Mouse (Mus musculus): ENCODE data around the gene Rptor. TPM values are rescaled to one million over a fixed set of nuclear protein-coding genes. Genes with fewer than 3 reads are reported as not detected.

The Rptor gene
- polyA plus RNA-seq, 1 experiment = 26.2 TPM

DNA sequence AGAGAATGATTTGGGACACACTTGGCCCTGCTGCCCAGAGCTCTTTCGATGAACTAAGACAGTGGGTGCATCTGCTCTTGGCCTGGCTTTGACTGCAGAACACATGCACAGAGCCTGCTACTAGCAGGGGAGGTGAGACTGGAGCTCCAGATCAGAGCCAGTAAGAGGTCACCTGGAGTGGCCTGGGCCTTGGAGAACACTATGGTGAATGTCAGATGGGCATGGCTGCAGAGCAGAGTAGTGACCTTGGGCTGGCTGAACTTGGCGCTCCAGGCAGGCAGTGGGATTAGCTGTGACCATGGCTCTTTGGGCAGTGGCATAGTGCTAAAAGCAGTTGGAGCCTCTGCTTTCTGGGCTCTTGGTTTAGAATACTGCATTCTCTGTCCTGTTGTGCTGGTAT lies 61.2 kb downstream of the Rptor start:
- H3K4me3 ChIP-seq (replicated peaks; ENCODE audit: extremely low read depth, low read depth, low read length) = no peak overlapping the region
- peaks cover 5% of the 10 kb centered on the region; the same call in 1 of the 2 replicates for H3K4me1 ChIP-seq (ENCODE audit: control insufficient read depth, insufficient read depth, low read length)
- TF ChIP-seq CTCF (IDR thresholded peaks at IDR 0.05; ENCODE audit: insufficient read depth, low read length) (no peak), POLR2A (IDR thresholded peaks at IDR 0.05; ENCODE audit: borderline replicate concordance, extremely low read depth, low read depth, low read length) (no peak)
- 85% methylated on average over 2 of the region's 2 CpGs for WGBS
- DNase-seq = no peak

DNA sequence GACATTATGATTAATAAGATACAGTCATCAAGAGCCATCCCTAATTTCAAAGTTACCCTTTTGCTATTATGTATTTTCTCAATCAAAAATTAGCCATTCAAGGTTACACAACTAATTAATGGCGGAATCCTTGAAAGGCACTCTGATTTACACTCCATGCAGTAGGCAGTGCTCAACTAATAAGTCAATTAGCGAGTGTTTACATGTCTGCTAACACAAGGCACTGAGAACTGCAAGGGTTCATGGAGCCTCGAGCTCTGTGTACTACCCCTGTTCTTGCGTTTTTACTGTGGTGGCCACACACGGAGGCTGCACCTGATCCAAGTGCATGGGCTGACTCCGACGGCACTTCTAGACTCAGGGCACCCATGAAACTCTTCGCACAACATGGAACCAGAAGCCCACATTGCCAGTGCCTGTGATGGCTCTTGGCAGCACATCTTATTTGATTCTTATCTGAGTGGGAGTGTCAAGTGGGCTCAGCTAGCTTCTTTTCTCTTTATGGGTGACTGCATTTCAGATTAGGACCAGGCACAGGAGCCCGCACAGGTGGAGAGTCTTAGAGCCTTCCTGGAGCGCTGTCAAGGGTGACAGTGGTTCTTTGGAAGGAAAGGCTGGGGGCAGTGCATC lies 62.1 kb downstream of the Rptor start:
- WGBS = 77% methylated on average over 10 of the region's 10 CpGs
- TF ChIP-seq POLR2A (IDR thresholded peaks at IDR 0.05; ENCODE audit: borderline replicate concordance, extremely low read depth, low read depth, low read length) (no peak), CTCF (IDR thresholded peaks at IDR 0.05; ENCODE audit: insufficient read depth, low read length) (no peak)
- Histone ChIP-seq H3K4me1 (ENCODE audit: control insufficient read depth, insufficient read depth, low read length) (peaks cover 5% of the 10 kb centered on the region; the same call in 1 of the 2 replicates), H3K4me3 (replicated peaks; ENCODE audit: extremely low read depth, low read depth, low read length) (no peak overlapping the region)
- DNase-seq = no peak

DNA sequence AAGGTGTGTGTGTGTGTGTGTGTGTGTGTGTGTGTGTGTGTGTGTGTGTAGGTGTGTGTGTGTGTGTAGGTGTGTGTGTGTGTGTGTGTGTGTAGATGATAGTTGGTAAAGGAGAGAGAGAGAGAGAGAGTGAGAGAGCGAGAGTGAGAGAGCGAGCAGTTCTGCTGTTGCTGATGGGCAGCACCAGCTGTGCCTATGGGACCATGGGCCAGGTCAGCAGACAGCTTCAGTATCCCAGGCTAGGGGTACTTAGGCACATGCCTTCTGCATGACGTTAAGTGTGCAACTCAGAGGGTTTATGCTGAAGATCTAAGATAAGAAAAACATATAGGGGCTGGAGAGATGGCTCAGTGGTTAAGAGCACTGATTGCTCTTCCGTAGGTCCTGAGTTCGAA lies 62.6 kb downstream of the Rptor start:
- H3K4me1 ChIP-seq (ENCODE audit: control insufficient read depth, insufficient read depth, low read length) = peaks cover 5% of the 10 kb centered on the region; the same call in 1 of the 2 replicates
- no peak for DNase-seq
- TF ChIP-seq POLR2A (IDR thresholded peaks at IDR 0.05; ENCODE audit: borderline replicate concordance, extremely low read depth, low read depth, low read length) (no peak), CTCF (IDR thresholded peaks at IDR 0.05; ENCODE audit: insufficient read depth, low read length) (no peak)
- 87% methylated on average over 5 of the region's 5 CpGs for WGBS
- no peak overlapping the region for H3K4me3 ChIP-seq (replicated peaks; ENCODE audit: extremely low read depth, low read depth, low read length)

DNA sequence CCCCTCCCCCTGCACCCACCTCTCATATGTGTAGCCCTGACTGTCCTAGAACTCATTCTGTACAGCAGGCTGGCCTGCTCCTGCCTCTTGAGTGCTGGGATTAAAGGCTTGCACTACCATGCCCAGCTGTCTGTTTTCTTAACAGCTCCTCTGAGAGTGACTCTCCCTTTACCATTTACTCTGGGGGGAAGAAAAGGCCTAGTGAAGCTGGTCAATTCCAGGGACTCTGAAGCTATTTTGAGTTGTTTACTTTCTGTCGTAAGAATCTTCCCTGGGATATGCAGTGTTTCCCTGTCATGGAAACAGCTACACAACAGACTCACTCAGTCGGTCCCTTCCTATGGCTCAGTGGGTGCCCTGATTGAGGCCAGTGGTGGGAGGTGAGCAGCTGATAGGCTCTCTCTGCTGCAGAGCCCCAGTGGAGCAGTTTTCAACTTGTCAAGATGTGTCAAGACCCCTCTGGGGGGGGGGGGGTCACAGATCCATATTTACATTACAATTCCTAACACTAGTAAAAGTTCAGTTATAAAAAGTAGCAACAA lies 63.9 kb downstream of the Rptor start:
- DNase-seq = no peak
- Histone ChIP-seq H3K4me1 (ENCODE audit: control insufficient read depth, insufficient read depth, low read length) (peaks cover 5% of the 10 kb centered on the region; the same call in 1 of the 2 replicates), H3K4me3 (replicated peaks; ENCODE audit: extremely low read depth, low read depth, low read length) (no peak overlapping the region)
- TF ChIP-seq POLR2A (IDR thresholded peaks at IDR 0.05; ENCODE audit: borderline replicate concordance, extremely low read depth, low read depth, low read length) = no peak
- TF ChIP-seq CTCF (IDR thresholded peaks at IDR 0.05; ENCODE audit: insufficient read depth, low read length) = no peak
- 19% methylated on average over 2 of the region's 2 CpGs for WGBS

DNA sequence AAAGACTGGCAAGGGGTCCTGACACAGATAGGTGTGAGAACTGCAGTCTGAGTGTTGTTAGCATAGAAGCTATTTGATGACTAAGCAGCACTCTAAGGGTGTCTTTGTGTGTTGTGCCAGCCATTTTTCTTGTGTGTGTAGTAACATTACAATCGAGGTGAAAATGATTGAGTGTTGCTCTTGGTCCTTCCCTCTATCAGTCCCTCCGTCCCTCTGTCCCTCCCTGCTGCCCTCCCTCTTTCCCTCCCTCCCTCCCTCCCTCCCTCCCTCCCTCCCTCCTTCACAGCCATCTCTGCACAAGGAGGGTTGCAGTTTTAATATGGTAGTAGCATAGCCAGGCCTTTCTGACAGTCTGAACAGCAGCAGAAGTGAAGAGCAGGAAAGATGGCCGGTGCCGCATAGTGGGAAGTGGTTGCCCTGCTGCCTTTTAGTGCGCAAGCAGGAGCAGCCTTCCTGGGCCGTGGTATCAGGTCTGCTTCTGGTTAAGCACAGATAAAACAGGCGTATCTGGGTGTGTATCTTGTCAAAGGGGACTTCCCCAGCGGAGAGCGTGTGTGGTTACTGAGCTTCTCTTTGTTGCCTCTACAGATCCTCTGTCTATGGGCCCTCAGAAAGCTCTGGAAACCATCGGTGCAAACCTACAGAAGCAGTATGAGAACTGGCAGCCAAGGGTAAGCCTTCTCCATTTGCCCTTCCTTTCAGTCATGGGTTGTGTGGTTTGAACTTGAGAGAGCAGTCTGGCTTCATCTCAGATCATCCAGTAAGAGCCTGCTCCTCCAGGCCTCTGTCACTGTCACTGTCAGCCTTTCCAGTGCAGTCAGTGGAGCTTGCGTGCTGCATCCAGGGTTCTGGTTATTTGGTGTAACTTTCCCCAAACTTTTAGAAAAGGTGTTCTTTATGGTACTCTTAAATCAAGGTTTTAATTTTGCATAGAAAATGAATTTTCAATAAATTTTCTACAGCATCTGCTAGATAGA lies 68.3 kb downstream of the Rptor start:
- 61% methylated on average over 11 of the region's 11 CpGs for WGBS
- DNase-seq = no peak
- H3K4me1 ChIP-seq (ENCODE audit: control insufficient read depth, insufficient read depth, low read length) = peaks cover 5% of the 10 kb centered on the region; the same call in 1 of the 2 replicates
- no peak overlapping the region for H3K4me3 ChIP-seq (replicated peaks; ENCODE audit: extremely low read depth, low read depth, low read length)
- TF ChIP-seq CTCF (IDR thresholded peaks at IDR 0.05; ENCODE audit: insufficient read depth, low read length) = no peak
- TF ChIP-seq POLR2A (IDR thresholded peaks at IDR 0.05; ENCODE audit: borderline replicate concordance, extremely low read depth, low read depth, low read length) = no peak

DNA sequence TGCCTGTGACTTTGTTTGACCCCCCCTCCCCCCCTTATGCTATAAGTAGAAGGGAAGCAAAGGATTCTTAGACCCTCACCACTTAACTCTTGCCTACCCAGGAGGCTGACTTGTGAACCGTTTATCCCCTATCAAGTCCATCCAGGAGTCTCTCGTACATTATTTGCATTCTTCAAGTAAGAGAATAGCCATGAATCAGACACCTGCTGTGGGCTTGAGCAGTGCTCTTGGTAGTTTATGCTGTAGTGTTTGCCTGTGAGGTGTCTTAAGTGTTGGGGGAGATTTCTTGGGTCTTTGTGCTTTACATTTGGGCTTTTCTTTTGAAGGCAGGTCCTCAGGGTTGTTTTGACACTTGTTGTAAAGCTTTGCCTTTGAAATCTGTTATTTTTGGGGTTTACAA lies 69.3 kb downstream of the Rptor start:
- DNase-seq = no peak
- TF ChIP-seq POLR2A (IDR thresholded peaks at IDR 0.05; ENCODE audit: borderline replicate concordance, extremely low read depth, low read depth, low read length) (no peak), CTCF (IDR thresholded peaks at IDR 0.05; ENCODE audit: insufficient read depth, low read length) (no peak)
- Histone ChIP-seq H3K4me1 (ENCODE audit: control insufficient read depth, insufficient read depth, low read length) (peaks cover 2% of the 10 kb centered on the region; the same call in 1 of the 2 replicates), H3K4me3 (replicated peaks; ENCODE audit: extremely low read depth, low read depth, low read length) (no peak overlapping the region)
- 68% methylated on average over 2 of the region's 2 CpGs for WGBS

DNA sequence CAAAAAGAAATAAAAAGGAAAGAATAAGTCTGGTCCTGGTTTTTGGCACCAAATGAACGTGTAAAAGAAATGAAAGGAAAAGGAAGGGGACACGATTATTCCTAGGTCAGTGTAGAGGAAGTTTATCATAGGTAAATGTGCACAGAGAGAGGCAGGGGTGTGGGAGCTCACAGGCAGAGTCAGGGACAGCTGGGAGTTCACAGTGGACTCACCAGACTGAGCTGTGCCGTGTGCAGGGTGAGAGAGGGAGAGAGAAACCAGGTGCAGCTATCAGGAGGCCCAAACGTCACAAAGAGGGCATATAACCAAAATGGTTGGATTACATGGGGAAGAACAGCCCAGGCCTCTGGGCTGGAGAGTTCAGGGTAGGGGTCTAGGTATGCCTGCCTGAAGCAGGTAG lies 70.1 kb downstream of the Rptor start:
- Histone ChIP-seq H3K4me1 (ENCODE audit: control insufficient read depth, insufficient read depth, low read length) (peaks cover 6% of the 10 kb centered on the region), H3K4me3 (replicated peaks; ENCODE audit: extremely low read depth, low read depth, low read length) (no peak overlapping the region)
- no peak for TF ChIP-seq CTCF (IDR thresholded peaks at IDR 0.05; ENCODE audit: insufficient read depth, low read length)
- TF ChIP-seq POLR2A (IDR thresholded peaks at IDR 0.05; ENCODE audit: borderline replicate concordance, extremely low read depth, low read depth, low read length) = no peak
- no peak for DNase-seq
- 57% methylated on average over 4 of the region's 4 CpGs for WGBS

DNA sequence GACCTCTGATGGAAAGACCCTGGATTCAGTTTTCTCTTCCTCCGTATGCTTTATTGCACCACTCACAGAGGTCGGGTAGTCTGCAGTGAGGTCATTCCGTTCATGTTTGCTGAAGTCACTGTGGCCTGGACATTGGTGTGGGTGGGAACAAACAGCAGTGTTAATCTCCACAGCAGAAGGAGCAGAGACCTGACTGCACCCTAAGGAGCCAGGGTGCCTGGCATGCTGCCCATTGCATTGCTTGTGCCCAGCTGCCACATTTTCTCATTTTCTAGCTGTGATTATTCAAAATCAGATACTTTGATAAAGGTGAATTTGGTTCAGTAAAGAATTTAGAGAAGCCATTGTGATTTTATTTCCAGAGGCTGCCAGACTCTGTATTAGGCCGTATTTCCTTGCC lies 72.1 kb downstream of the Rptor start:
- Histone ChIP-seq H3K4me3 (replicated peaks; ENCODE audit: extremely low read depth, low read depth, low read length) (no peak overlapping the region), H3K4me1 (ENCODE audit: control insufficient read depth, insufficient read depth, low read length) (peaks cover 6% of the 10 kb centered on the region)
- no peak for DNase-seq
- WGBS = 78% methylated on average over 4 of the region's 4 CpGs
- no peak for TF ChIP-seq CTCF (IDR thresholded peaks at IDR 0.05; ENCODE audit: insufficient read depth, low read length)
- no peak for TF ChIP-seq POLR2A (IDR thresholded peaks at IDR 0.05; ENCODE audit: borderline replicate concordance, extremely low read depth, low read depth, low read length)

DNA sequence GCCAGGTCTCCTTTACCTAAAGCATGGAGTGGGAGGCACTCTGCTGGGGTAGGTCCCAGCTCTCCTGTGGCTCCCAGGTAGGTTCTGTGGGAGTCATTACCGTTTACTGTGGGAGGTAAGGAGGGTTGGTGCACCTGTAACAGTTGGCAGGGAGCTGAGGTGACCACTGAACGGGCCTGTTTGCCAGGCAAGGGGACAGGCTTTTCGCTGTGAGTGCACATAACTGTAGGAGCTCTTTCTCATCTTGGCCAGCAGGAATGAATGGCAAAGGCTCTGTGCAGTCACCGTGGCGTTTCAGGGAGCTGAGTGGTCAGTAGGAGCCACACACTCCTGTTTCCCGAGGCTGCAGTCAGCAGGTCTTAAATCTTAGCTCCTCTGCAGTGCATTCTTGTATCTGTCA lies 72.8 kb downstream of the Rptor start:
- Histone ChIP-seq H3K4me1 (ENCODE audit: control insufficient read depth, insufficient read depth, low read length) (peaks cover 6% of the 10 kb centered on the region), H3K4me3 (replicated peaks; ENCODE audit: extremely low read depth, low read depth, low read length) (no peak overlapping the region)
- TF ChIP-seq CTCF (IDR thresholded peaks at IDR 0.05; ENCODE audit: insufficient read depth, low read length) = no peak
- TF ChIP-seq POLR2A (IDR thresholded peaks at IDR 0.05; ENCODE audit: borderline replicate concordance, extremely low read depth, low read depth, low read length) = no peak
- no peak for DNase-seq
- 84% methylated on average over 6 of the region's 6 CpGs for WGBS
